Mouse (Mus musculus) forebrain, embryonic 16.5 days (tissue): ENCODE data around the gene Pon3. TPM values are rescaled to one million over a fixed set of nuclear protein-coding genes. Genes with fewer than 3 reads are reported as not detected.

Experiments used
- ATAC-seq: fragments of 200-750 bp; cut with Nextera tagmentation; 2 replicates; pipeline ENCODE4 v1.8.0; 2017; ENCODE audit warnings: mild to moderate bottlenecking, moderate library complexity
- H3K27ac ChIP-seq: fragments of 300-500 bp; sonication (generic); 2 replicates; pipeline ENCODE4 v1.5.1; 2014; ENCODE audit warnings: low read length, control low read depth
- H3K27me3 ChIP-seq: fragments of 300-500 bp; sonication (generic); replicated peaks from 2 replicates; pipeline ENCODE4 v1.6.1; 2014; ENCODE audit warnings: low read length; ENCODE audit not compliant: control insufficient read depth, insufficient read depth
- H3K36me3 ChIP-seq: fragments of 300-500 bp; sonication (generic); 2 replicates; pipeline ENCODE4 v1.6.1; 2014; ENCODE audit not compliant: control insufficient read depth, insufficient read depth
- H3K4me1 ChIP-seq: fragments of 300-500 bp; sonication (generic); replicated peaks from 2 replicates; pipeline ENCODE4 v1.6.1; 2014; ENCODE audit warnings: low read length; ENCODE audit not compliant: control insufficient read depth, insufficient read depth
- H3K4me2 ChIP-seq: fragments of 300-500 bp; sonication (generic); 2 replicates; pipeline ENCODE4 v1.6.1; 2014; ENCODE audit warnings: mild to moderate bottlenecking, low read length, control low read depth
- H3K4me3 ChIP-seq: fragments of 300-500 bp; sonication (generic); replicated peaks from 2 replicates; pipeline ENCODE4 v1.5.1; 2014; ENCODE audit warnings: mild to moderate bottlenecking, low read length, control low read depth
- H3K9ac ChIP-seq: fragments of 300-500 bp; sonication (generic); replicated peaks from 2 replicates; pipeline ENCODE4 v1.6.1; 2014; ENCODE audit warnings: low read depth, low read length, control low read depth
- H3K9me3 ChIP-seq: fragments of 300-500 bp; sonication (generic); 2 replicates; pipeline ENCODE4 v1.6.1; 2016; ENCODE audit warnings: low read length; ENCODE audit not compliant: control insufficient read depth
- WGBS: fragments of 180-500 bp; shearing (Covaris S2); extraction: QIAGEN DNeasy Blood & Tissue Kit; methylation state at CpG from one replicate; pipeline ENCODE4 v1.1.7; 2014; 5-methylcytosine and 5-hydroxymethylcytosine counted together
- polyA plus RNA-seq: library from polyadenylated mRNA; unstranded; fragments of >200 nt; fragmentation: Nextera tagmentation; extraction: Ambion mirVana; gene quantifications from 2 replicates; pipeline ENCODE4 v1.2.1, GENCODE M21; 2015

Gene Pon3
- polyA plus RNA-seq, 1 experiment from 2014 or later, result 2.6 TPM

DNA sequence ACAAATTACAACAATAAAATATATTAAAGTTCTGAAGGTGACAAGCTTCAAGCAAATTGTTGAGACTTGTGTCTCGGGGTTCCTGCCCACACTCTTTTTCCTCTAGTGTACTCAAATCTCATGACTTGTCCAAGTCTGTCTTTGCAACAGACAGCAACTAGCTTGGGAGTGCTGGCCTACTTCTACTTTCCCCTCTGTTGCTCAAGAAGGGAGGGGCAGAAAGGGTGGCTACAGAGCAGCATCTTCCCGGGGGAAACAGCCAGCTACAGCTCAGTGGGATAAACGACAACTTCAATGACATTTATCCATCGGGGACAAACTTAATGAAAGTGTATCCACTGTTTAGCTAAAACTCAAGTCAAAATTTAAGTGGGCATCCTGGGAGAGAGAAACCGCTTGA, 36.8 kb upstream of the Pon3 start:
- Histone ChIP-seq H3K4me1 (peaks cover 9% of the 10 kb centered on the region), H3K27me3 (no peaks in the 10 kb centered on the region), H3K4me2 (no peak overlapping the region), H3K36me3 (no peaks in the 10 kb centered on the region), H3K9ac (no peak overlapping the region), H3K4me3 (no peak overlapping the region), H3K27ac (no peak overlapping the region), H3K9me3 (no peaks in the 10 kb centered on the region)
- ATAC-seq, result no peak
- 88% methylated on average over 5 of the region's 5 CpGs for WGBS

DNA sequence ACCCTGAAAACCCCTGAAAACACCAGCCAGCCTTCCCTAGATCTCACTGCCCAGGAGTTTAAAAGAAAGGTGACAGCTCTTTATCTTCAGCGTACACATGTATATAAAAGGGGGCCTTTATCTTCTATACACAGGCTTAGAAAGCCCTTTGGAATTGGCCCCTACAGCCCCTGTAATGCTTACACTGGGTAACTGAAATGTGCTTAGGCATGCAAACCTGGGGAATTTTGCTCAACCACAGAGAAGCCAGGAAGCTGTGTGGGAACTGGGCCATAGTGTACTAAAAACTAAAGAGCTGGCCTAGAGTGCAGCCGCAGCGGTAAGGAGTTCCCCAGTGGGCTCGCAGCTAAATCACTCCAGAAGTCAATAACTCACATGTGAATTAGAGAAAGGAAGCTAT, 35.4 kb upstream of the Pon3 start:
- ATAC-seq, result no peak
- Histone ChIP-seq H3K4me1 (no peaks in the 10 kb centered on the region), H3K9ac (no peak overlapping the region), H3K27ac (no peak overlapping the region), H3K27me3 (no peaks in the 10 kb centered on the region), H3K4me3 (no peak overlapping the region), H3K36me3 (no peaks in the 10 kb centered on the region), H3K9me3 (no peaks in the 10 kb centered on the region), H3K4me2 (no peak overlapping the region)
- WGBS, result 70% methylated on average over 4 of the region's 4 CpGs

DNA sequence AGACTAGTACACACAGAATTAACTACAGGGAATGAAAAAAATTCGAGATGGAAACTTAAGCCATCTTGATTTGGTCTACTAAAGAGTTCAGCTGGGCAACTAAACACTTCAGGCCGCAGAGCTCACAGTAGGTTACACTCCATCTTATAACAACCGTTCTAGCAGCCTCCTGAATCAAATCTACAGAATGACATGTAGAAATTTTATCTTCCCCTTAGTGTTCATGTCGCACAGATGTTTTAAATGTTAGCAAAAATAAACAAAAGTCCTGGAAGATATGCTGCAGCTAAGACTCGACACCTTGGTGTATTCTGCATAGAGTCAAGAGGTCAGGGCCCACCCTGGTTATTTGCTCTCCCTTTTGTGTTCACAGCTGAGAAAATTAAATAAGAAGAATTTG, 31.8 kb upstream of the Pon3 start:
- Histone ChIP-seq H3K4me2 (no peak overlapping the region), H3K9ac (no peak overlapping the region), H3K27me3 (no peaks in the 10 kb centered on the region), H3K27ac (no peak overlapping the region), H3K4me1 (no peaks in the 10 kb centered on the region; the same call in 1 of the 2 replicates), H3K9me3 (no peaks in the 10 kb centered on the region), H3K4me3 (no peak overlapping the region), H3K36me3 (no peaks in the 10 kb centered on the region)
- 77% methylated on average over 5 of the region's 5 CpGs for WGBS
- no peak for ATAC-seq

DNA sequence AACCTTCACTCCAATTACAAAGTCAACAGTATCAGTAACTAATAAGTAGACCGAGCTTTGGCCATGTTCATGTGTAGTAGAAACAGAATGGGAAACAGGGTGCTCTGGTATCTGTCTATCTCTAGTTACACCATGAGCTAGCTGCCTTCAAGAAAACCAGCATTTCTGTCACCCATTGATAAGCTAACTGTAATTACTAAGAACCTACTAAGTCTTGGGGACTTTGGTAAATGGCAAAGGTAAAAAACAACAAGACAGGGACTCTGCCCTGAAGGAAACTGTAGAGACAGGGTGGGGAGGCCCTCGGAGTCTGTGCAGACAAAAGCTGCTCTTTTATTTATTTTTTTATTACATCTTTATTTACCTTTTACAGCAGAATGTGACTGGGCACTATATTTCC, 31.3 kb upstream of the Pon3 start:
- Histone ChIP-seq H3K4me1 (peaks cover 3% of the 10 kb centered on the region; the same call in 1 of the 2 replicates), H3K36me3 (no peaks in the 10 kb centered on the region), H3K4me3 (no peak overlapping the region), H3K9me3 (no peaks in the 10 kb centered on the region), H3K27ac (no peak overlapping the region), H3K4me2 (no peak overlapping the region), H3K9ac (no peak overlapping the region), H3K27me3 (no peaks in the 10 kb centered on the region)
- ATAC-seq, result no peak
- 91% methylated on average over 2 of the region's 2 CpGs for WGBS

DNA sequence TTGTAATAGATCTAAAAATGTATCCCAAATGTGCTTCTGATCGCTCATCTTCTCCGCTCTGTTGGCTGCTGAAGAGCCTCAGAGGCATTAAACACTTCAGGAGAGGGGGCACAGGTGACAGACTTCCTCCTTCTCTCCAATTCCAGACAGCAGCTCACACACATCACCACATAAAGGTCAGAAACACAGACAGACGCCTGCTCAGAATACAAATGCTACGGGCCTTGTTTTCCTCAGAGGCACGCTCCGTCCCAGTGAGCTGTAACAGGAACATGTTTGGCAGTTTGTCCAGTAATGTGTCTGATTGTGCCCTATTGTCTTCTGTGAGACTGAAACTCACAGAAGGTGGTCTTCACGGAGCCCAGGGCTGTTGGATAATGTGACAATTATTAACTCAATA, 26.3 kb upstream of the Pon3 start:
- Histone ChIP-seq H3K27me3 (no peaks in the 10 kb centered on the region), H3K27ac (no peak overlapping the region), H3K4me2 (no peak overlapping the region), H3K9me3 (no peaks in the 10 kb centered on the region), H3K4me1 (peaks cover 4% of the 10 kb centered on the region; the same call in 1 of the 2 replicates), H3K4me3 (no peak overlapping the region), H3K9ac (no peak overlapping the region), H3K36me3 (no peaks in the 10 kb centered on the region)
- WGBS, result 47% methylated on average over 7 of the region's 7 CpGs
- ATAC-seq, result 0 out of 2 replicates have a peak, but pooled peaks have one; percentile 15

DNA sequence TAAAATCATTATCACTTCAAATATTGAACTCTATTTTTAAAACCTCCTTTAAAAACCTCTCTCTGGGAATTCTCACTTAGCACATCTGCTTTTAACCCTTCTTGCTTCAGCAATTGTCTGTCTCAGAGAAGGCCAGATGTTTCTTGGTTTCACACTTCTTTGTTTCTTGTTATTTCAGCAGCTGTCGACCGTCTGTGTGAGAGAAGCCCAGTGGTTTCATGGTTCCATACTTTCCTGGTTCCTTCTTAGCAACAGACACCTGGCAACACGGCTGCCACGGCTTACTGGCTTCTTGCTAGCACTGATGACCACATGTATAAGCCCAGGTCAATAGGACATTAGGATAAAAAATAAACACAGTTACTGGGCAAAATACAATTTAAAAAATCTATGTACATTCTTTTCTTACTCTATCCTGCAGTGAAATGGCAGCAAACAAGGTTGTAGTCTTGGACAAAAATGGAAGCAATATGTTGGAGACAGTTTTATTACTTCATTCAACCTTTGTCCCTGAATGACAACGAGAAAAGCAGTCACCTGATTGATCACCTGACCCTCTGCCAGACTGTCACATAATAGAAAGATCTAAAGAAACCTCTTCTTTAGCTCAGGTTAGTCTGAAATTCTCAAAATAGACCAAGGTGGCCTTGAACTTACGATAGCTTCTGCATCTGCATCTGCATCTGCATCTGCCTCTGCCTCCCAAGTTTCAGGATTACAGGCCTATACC, 24.7 kb upstream of the Pon3 start:
- H3K4me1 ChIP-seq, result peaks cover 4% of the 10 kb centered on the region; the same call in 1 of the 2 replicates
- H3K4me3 ChIP-seq, result no peak overlapping the region
- no peaks in the 10 kb centered on the region for H3K27me3 ChIP-seq
- H3K36me3 ChIP-seq, result no peaks in the 10 kb centered on the region
- H3K27ac ChIP-seq, result no peak overlapping the region
- no peak for ATAC-seq
- H3K9me3 ChIP-seq, result no peaks in the 10 kb centered on the region
- H3K4me2 ChIP-seq, result no peak overlapping the region
- WGBS, result 71% methylated on average over 6 of the region's 6 CpGs
- H3K9ac ChIP-seq, result no peak overlapping the region

DNA sequence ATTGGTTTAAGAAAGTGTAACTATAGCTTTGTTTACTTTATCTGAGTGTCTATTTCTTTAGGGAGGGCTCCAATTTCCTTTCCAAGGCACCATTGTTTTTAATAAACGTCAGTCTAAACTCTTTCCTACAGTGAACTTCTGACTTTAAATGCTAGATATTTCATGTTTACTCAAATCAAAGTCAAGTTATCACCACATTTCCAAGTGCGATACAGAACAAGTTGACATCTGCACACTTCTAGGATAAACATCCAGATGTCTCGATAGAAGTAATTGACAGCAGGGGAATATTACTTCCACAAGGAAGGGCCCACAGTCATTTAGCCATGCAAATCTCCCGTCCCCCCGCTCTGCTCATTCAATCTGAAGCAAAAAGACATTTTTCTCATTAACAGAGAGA, 21.9 kb upstream of the Pon3 start:
- no peak for ATAC-seq
- no peak overlapping the region for H3K4me3 ChIP-seq
- WGBS, result 43% methylated on average over 5 of the region's 5 CpGs
- no peaks in the 10 kb centered on the region for H3K27me3 ChIP-seq
- no peak overlapping the region for H3K4me2 ChIP-seq
- no peak overlapping the region for H3K9ac ChIP-seq
- H3K27ac ChIP-seq, result no peak overlapping the region
- H3K9me3 ChIP-seq, result no peaks in the 10 kb centered on the region
- H3K36me3 ChIP-seq, result no peaks in the 10 kb centered on the region
- H3K4me1 ChIP-seq, result peaks cover 4% of the 10 kb centered on the region; the same call in 1 of the 2 replicates

DNA sequence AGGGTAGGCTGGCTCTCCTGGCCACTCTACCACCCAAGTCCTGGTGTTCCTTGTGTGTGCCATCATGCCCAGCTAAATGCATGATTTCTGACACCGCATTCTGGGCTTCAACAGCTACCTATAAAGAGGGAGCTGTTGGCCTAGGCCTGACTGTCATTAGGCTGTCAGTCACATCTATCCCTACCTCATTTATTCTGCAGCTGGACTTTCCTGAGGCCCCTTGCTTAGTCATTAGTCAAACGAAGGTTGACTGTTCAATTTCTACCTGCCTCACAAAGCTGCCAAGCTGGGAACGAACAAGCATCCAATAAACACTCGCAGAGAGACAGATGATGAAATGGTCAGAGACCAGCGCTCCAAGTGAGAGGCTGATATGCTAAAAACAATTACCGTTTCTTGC, 13.6 kb upstream of the Pon3 start:
- no peaks in the 10 kb centered on the region for H3K4me1 ChIP-seq
- H3K9ac ChIP-seq, result no peak overlapping the region
- 65% methylated on average over 6 of the region's 6 CpGs for WGBS
- H3K27me3 ChIP-seq, result no peaks in the 10 kb centered on the region
- no peak overlapping the region for H3K27ac ChIP-seq
- H3K4me2 ChIP-seq, result no peak overlapping the region
- H3K36me3 ChIP-seq, result no peaks in the 10 kb centered on the region
- H3K4me3 ChIP-seq, result no peak overlapping the region
- no peaks in the 10 kb centered on the region for H3K9me3 ChIP-seq
- ATAC-seq, result no peak

DNA sequence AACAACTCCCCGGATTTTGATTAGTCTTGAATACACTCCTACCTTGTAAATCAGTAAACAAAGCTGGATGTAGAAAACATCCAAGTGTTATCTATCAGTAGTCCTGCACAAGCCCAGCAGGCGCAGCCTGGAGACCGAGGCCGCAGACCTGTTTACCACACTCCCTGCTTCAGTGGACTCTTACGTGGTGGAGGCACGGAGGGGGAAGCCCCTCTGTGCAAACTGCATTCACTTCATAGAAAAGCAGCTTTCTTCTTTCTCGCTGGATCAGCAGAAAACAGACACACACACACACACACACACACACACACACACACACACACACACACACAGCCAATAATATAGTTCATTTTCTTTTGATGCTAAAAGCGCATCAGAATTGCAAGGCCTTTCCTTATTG, 8.7 kb upstream of the Pon3 start:
- WGBS, result 65% methylated on average over 8 of the region's 8 CpGs
- H3K4me1 ChIP-seq, result no peaks in the 10 kb centered on the region
- H3K36me3 ChIP-seq, result no peaks in the 10 kb centered on the region
- H3K9me3 ChIP-seq, result no peaks in the 10 kb centered on the region
- H3K9ac ChIP-seq, result no peak overlapping the region
- H3K27ac ChIP-seq, result no peak overlapping the region
- H3K4me2 ChIP-seq, result no peak overlapping the region
- no peak overlapping the region for H3K4me3 ChIP-seq
- no peak for ATAC-seq
- no peaks in the 10 kb centered on the region for H3K27me3 ChIP-seq
